Mouse (Mus musculus): ENCODE data around the gene Tnfaip3. TPM values are rescaled to one million over a fixed set of nuclear protein-coding genes. Genes with fewer than 3 reads are reported as not detected.

The Tnfaip3 gene
- 2.3 TPM in 2 replicates for polyA plus RNA-seq (2015; fragmentation: Nextera tagmentation; extraction: Ambion mirVana)

DNA sequence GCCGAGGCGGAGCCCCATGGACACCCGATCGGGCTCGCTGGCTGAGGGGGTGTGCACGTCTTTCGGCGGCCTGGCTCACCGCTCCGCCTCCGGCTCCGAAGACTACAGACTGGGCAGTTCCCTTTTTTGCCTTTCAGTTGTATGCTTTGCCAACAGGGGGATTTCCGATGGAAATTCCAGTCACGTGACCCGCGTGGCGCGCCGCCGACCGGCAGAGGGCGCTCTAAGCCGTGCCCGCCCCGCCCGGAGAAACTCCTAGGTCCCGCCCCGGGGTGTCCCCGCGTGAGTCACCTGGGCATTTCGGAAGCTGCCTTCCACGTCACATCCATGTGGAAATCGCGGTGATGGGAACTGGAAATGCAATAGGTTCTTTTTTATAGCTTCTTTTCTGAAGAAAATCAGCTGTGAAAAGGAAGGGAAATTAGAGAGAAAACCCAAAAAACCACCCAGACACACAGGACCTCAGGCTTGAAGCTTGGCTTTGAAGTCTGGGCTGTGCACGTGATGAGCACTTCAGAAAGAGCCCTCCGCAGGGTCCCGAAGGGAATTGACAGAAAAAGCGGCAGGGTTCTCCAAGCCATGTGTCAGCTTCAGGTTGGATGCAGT is at the start of gene Tnfaip3:
Gene Tnfaip3, minus strand, starts transcription at position 401 of the 606 bp plus-strand sequence.
- peak within 1 kb of the TSS; percentile 75 for H3K27ac ChIP-seq
- H3K9ac ChIP-seq, result peak within 1 kb of the TSS; percentile 50
- peak within 1 kb of the TSS; percentile 65 for H3K4me3 ChIP-seq
- no peaks in the 10 kb centered on the region for H3K9me3 ChIP-seq
- H3K27me3 ChIP-seq, result no peaks in the 10 kb centered on the region
- H3K4me1 ChIP-seq, result peaks cover 22% of the 10 kb centered on the region
- under 1% methylated on average over 38 of the region's 38 CpGs for WGBS
- peak within 1 kb of the TSS; percentile 80 for H3K4me2 ChIP-seq
- peak; percentile 94 for ATAC-seq (ENCODE audit: borderline replicate concordance, extremely low read depth, low FRiP score, low TSS enrichment)
- no peaks in the 10 kb centered on the region for H3K36me3 ChIP-seq

DNA sequence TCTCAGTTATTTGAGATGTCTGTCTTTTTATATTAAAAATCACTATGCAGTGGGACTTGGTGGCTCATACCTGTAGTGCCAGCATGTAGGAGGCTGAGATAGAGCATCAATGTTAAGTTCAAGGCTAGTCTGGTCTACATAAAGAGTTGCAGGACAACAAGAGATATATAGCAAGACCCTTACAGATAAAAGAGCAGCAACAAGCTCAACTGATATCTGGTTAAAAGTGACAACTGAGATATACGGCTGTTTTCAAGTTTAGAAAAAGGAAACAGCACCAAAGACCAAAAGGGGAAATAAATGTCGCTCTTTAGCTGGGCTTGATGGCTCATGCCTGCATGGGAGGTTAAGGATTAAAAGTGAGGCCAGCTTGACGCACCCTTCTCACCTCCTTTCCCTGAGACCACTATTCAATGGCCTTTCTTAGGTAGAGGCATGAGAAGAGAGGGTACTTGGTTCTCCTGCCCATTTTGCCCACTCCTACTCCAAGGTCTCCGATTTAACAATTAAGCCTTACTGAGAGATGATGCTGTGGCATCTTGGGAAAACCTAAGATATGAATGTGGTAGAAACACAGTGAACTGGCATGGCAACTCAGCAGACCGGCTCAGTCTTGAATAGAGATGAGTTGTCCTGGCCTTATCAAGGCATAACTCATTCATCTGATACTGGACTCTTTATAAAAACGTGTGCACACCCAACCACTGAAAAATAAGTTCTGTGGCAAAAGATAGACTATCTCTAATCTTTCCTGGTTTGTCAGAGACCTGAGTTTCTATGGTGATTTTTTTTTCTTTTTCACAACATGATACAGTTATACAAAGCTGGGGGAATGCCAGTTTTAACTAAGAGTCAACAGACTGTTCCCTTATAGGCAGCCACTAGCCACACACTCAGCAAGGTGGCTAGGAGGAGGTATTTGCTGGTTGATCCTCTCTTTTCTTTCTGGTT is 49.5 kb upstream of the Tnfaip3 start:
- Histone ChIP-seq H3K27me3 (no peaks in the 10 kb centered on the region), H3K4me1 (no peaks in the 10 kb centered on the region), H3K36me3 (no peaks in the 10 kb centered on the region), H3K4me2 (no peak overlapping the region), H3K4me3 (no peak overlapping the region), H3K9me3 (no peaks in the 10 kb centered on the region), H3K27ac (no peak overlapping the region), H3K9ac (no peak overlapping the region)
- 72% methylated on average over 6 of the region's 6 CpGs for WGBS
- ATAC-seq (ENCODE audit: borderline replicate concordance, extremely low read depth, low FRiP score, low TSS enrichment), result no peak

- Histone ChIP-seq H3K4me2 (no peak overlapping the region), H3K27ac (no peak overlapping the region), H3K27me3 (no peaks in the 10 kb centered on the region), H3K36me3 (no peaks in the 10 kb centered on the region), H3K4me3 (no peak overlapping the region), H3K9me3 (no peaks in the 10 kb centered on the region), H3K4me1 (no peaks in the 10 kb centered on the region), H3K9ac (no peak overlapping the region)
- ATAC-seq (ENCODE audit: borderline replicate concordance, extremely low read depth, low FRiP score, low TSS enrichment), result no peak
- whole genome bisulfite sequencing, result 72% methylated on average over 1 of the region's 1 CpGs
Measured at GRCm38 (mm10) chr10:19063670-19064069, 48.2 kb upstream of the Tnfaip3 start.

DNA sequence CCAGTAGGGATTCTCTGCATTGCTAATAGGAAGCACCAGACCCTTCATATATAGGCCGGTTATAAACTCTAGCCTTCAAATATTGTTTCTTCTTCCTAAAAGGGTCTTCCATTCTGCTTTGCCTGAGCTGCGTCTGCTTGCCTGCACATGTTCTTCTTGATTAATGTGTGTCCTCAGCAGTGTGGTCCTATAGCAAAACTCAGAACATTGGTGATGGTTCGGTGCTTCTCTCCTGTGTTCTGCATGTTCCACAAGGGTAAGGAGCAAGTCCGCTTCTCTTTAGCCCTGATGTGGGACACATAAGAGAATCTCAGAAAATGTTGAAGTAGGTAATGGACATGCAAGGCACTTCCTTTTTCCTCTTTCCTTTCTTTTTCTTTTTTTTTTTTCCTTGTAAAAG is 47.8 kb upstream of the Tnfaip3 start:
- WGBS, result 79% methylated on average over 4 of the region's 4 CpGs
- H3K4me1 ChIP-seq, result no peaks in the 10 kb centered on the region
- no peaks in the 10 kb centered on the region for H3K9me3 ChIP-seq
- no peaks in the 10 kb centered on the region for H3K36me3 ChIP-seq
- H3K9ac ChIP-seq, result no peak overlapping the region
- ATAC-seq (ENCODE audit: borderline replicate concordance, extremely low read depth, low FRiP score, low TSS enrichment), result no peak
- H3K4me2 ChIP-seq, result no peak overlapping the region
- H3K27me3 ChIP-seq, result no peaks in the 10 kb centered on the region
- no peak overlapping the region for H3K4me3 ChIP-seq
- H3K27ac ChIP-seq, result no peak overlapping the region

DNA sequence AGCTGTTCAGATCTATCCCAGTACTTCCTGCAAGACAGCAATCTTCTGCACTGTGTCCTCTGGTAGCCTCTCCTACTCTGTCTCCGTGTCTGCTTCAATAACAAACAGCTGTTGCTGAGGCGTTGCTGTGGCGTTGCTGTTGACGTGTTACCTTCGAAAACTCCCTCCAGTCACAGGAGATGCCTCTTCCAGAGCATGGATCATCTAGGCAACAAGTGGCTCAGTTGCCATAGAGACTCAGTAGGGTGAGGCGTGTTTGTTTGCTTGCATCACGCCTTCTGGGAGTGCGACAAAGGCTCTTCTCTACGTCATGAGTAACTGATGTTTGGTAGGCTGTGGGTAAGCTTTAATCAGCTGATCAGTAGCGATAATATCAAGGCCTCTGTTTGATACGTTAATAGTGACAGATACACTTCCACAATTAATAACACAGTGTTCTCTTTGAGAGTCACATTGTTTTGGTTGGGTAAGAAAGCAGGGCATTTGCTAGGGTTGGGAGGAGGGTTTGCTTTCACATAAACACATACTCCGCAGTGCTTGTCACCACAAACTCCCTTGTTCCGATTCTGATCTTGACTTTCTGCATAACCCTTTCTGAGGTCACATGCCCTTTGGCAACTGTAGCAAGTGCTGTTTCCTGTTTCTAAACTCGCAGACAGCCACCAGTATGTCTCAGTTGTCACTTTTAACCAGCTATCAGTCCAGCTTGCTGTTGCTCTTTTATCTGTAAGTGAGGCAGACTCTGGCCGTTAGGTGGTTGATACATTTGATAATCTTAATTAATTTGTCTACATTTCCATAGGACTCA is 46.8 kb upstream of the Tnfaip3 start:
- no peaks in the 10 kb centered on the region for H3K27me3 ChIP-seq
- no peak overlapping the region for H3K4me2 ChIP-seq
- no peak overlapping the region for H3K4me3 ChIP-seq
- no peaks in the 10 kb centered on the region for H3K36me3 ChIP-seq
- no peaks in the 10 kb centered on the region for H3K9me3 ChIP-seq
- no peak for ATAC-seq (ENCODE audit: borderline replicate concordance, extremely low read depth, low FRiP score, low TSS enrichment)
- no peak overlapping the region for H3K9ac ChIP-seq
- no peak overlapping the region for H3K27ac ChIP-seq
- H3K4me1 ChIP-seq, result no peaks in the 10 kb centered on the region
- 37% methylated on average over 15 of the region's 15 CpGs for WGBS

GRCm38 (mm10) chr10:19061201-19061600 is 45.7 kb upstream of the Tnfaip3 start:
- Histone ChIP-seq H3K9me3 (no peaks in the 10 kb centered on the region), H3K4me3 (no peak overlapping the region), H3K27me3 (no peaks in the 10 kb centered on the region), H3K4me2 (no peak overlapping the region), H3K27ac (no peak overlapping the region), H3K9ac (no peak overlapping the region), H3K4me1 (no peaks in the 10 kb centered on the region), H3K36me3 (no peaks in the 10 kb centered on the region)
- no peak for ATAC-seq (ENCODE audit: borderline replicate concordance, extremely low read depth, low FRiP score, low TSS enrichment)
- 91% methylated on average over 3 of the region's 3 CpGs for WGBS

- ATAC-seq (ENCODE audit: borderline replicate concordance, extremely low read depth, low FRiP score, low TSS enrichment), result no peak
- H3K4me2 ChIP-seq, result no peak overlapping the region
- H3K9ac ChIP-seq, result no peak overlapping the region
- H3K4me1 ChIP-seq, result no peaks in the 10 kb centered on the region
- no peaks in the 10 kb centered on the region for H3K36me3 ChIP-seq
- no peaks in the 10 kb centered on the region for H3K9me3 ChIP-seq
- H3K4me3 ChIP-seq, result no peak overlapping the region
- H3K27ac ChIP-seq, result no peak overlapping the region
- 69% methylated on average over 1 of the region's 1 CpGs for WGBS
- H3K27me3 ChIP-seq, result no peaks in the 10 kb centered on the region
Measured at GRCm38 (mm10) chr10:19053524-19053923, 38.1 kb upstream of the Tnfaip3 start.

DNA sequence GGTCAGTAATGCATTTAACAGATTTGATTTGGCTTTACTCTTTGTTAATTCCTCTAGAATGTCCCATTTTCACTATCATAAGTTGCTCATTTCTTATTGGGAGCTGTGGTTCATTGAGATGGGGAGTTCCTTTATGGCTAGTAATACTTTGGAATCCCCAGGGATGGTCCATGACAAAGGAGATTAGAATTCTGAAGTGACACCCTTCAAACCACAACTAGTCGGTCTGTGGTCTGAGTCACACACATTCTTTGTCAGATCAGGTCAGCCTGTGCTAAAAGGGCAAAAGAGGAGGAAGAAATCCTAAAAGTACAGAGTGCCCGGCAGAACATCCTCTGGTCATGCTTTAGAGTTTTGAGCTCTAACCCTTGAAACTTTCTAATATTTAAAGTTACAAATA is 30.5 kb upstream of the Tnfaip3 start:
- H3K27ac ChIP-seq, result no peak overlapping the region
- no peaks in the 10 kb centered on the region for H3K9me3 ChIP-seq
- H3K36me3 ChIP-seq, result no peaks in the 10 kb centered on the region
- no peaks in the 10 kb centered on the region for H3K4me1 ChIP-seq
- ATAC-seq (ENCODE audit: borderline replicate concordance, extremely low read depth, low FRiP score, low TSS enrichment), result no peak
- WGBS, result 54% methylated on average over 2 of the region's 2 CpGs
- H3K4me3 ChIP-seq, result no peak overlapping the region
- H3K9ac ChIP-seq, result no peak overlapping the region
- H3K4me2 ChIP-seq, result no peak overlapping the region
- no peaks in the 10 kb centered on the region for H3K27me3 ChIP-seq

- H3K27me3 ChIP-seq, result no peaks in the 10 kb centered on the region
- H3K4me2 ChIP-seq, result no peak overlapping the region
- H3K4me1 ChIP-seq, result no peaks in the 10 kb centered on the region
- H3K9me3 ChIP-seq, result no peaks in the 10 kb centered on the region
- H3K4me3 ChIP-seq, result no peak overlapping the region
- no peaks in the 10 kb centered on the region for H3K36me3 ChIP-seq
- H3K27ac ChIP-seq, result no peak overlapping the region
- WGBS, result 58% methylated on average over 9 of the region's 9 CpGs
- no peak overlapping the region for H3K9ac ChIP-seq
- no peak for ATAC-seq (ENCODE audit: borderline replicate concordance, extremely low read depth, low FRiP score, low TSS enrichment)
Measured at GRCm38 (mm10) chr10:19044765-19045516, 29.5 kb upstream of the Tnfaip3 start.

- no peak overlapping the region for H3K4me2 ChIP-seq
- no peaks in the 10 kb centered on the region for H3K36me3 ChIP-seq
- H3K9ac ChIP-seq, result no peak overlapping the region
- 70% methylated on average over 4 of the region's 4 CpGs for WGBS
- ATAC-seq (ENCODE audit: borderline replicate concordance, extremely low read depth, low FRiP score, low TSS enrichment), result no peak
- no peaks in the 10 kb centered on the region for H3K9me3 ChIP-seq
- no peak overlapping the region for H3K27ac ChIP-seq
- no peaks in the 10 kb centered on the region for H3K4me1 ChIP-seq
- no peaks in the 10 kb centered on the region for H3K27me3 ChIP-seq
- H3K4me3 ChIP-seq, result no peak overlapping the region
Measured at GRCm38 (mm10) chr10:19043529-19044262, 28.2 kb upstream of the Tnfaip3 start.

DNA sequence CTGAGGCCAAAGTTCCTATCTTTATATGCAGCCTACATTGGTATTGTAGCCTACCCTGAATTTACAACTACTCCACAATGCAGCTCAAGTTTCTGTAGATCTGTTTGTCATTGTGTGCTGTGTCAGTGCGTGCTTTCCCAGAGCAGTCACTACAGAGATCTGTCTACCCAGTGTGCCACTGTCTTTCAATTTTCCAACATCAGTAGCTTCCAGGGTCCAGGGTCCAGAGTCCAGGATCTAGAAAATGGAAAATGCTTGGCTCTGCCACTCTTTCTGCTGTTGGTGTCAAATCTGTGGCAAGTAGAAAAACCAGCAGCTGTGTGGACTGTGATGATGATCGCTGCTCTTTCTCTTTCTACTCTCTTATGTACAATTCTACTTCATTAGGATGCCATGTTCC is 24.7 kb upstream of the Tnfaip3 start:
- Histone ChIP-seq H3K4me1 (no peaks in the 10 kb centered on the region), H3K27me3 (no peaks in the 10 kb centered on the region), H3K27ac (no peak overlapping the region), H3K4me3 (no peak overlapping the region), H3K36me3 (no peaks in the 10 kb centered on the region), H3K4me2 (no peak overlapping the region), H3K9ac (no peak overlapping the region), H3K9me3 (no peaks in the 10 kb centered on the region)
- 79% methylated on average over 2 of the region's 2 CpGs for WGBS
- no peak for ATAC-seq (ENCODE audit: borderline replicate concordance, extremely low read depth, low FRiP score, low TSS enrichment)
